Mouse (Mus musculus) hindbrain, embryonic 13.5 days (tissue): ENCODE measurements around the gene Shoc2. TPM values are rescaled to one million over a fixed set of nuclear protein-coding genes. Genes with fewer than 3 reads are reported as not detected.

Experiments
- ATAC-seq: fragments of 200-750 bp; cut with Nextera tagmentation; 2 replicates; pipeline ENCODE4 v1.8.0; 2017; ENCODE audit warnings: moderate TSS enrichment; ENCODE audit not compliant: low FRiP score
- H3K27ac ChIP-seq: fragments of 300-500 bp; sonication (generic); 2 replicates; pipeline ENCODE4 v1.5.1; 2015; ENCODE audit warnings: inconsistent platforms, mild to moderate bottlenecking, moderate library complexity
- H3K27me3 ChIP-seq: fragments of 300-500 bp; sonication (generic); 2 replicates; pipeline ENCODE4 v1.6.1; 2015; ENCODE audit warnings: mild to moderate bottlenecking, inconsistent platforms
- H3K36me3 ChIP-seq: fragments of 300-500 bp; sonication (generic); 2 replicates; pipeline ENCODE4 v1.6.1; 2015; ENCODE audit warnings: mild to moderate bottlenecking, inconsistent platforms
- H3K4me1 ChIP-seq: fragments of 300-500 bp; sonication (generic); replicated peaks from 2 replicates; pipeline ENCODE4 v1.6.1; 2015; ENCODE audit warnings: inconsistent platforms
- H3K4me2 ChIP-seq: fragments of 300-500 bp; sonication (generic); 2 replicates; pipeline ENCODE4 v1.6.1; 2015; ENCODE audit warnings: inconsistent platforms, mild to moderate bottlenecking, moderate library complexity
- H3K4me3 ChIP-seq: fragments of 300-500 bp; sonication (generic); 2 replicates; pipeline ENCODE4 v1.5.1; 2015; ENCODE audit warnings: mild to moderate bottlenecking, inconsistent platforms
- H3K9ac ChIP-seq: fragments of 300-500 bp; sonication (generic); 2 replicates; pipeline ENCODE4 v1.6.1; 2015; ENCODE audit warnings: mild to moderate bottlenecking, inconsistent platforms
- H3K9me3 ChIP-seq: fragments of 300-500 bp; sonication (generic); 2 replicates; pipeline ENCODE4 v1.6.1; 2016; ENCODE audit warnings: inconsistent platforms
- WGBS: fragments of 180-500 bp; shearing (Covaris S2); methylation state at CpG from one replicate; pipeline ENCODE4 v1.1.7; 2015; 5-methylcytosine and 5-hydroxymethylcytosine counted together
- polyA plus RNA-seq: library from polyadenylated mRNA; unstranded; fragments of >200 nt; fragmentation: Nextera tagmentation; extraction: Ambion mirVana; gene quantifications from 2 replicates; pipeline ENCODE4 v1.2.1, GENCODE M21; 2015

Gene Shoc2
- polyA plus RNA-seq, 1 experiment from 2014 or later, result 66.3 TPM

GRCm38 (mm10) chr19:53984628-53985027 is 40.5 kb downstream of the Shoc2 start:
- Histone ChIP-seq H3K4me1 (no peaks in the 10 kb centered on the region), H3K36me3 (peaks cover 10% of the 10 kb centered on the region), H3K4me3 (no peak overlapping the region), H3K27ac (no peak overlapping the region), H3K4me2 (no peak overlapping the region), H3K9ac (no peak overlapping the region), H3K27me3 (no peaks in the 10 kb centered on the region), H3K9me3 (no peaks in the 10 kb centered on the region)
- WGBS, result 96% methylated on average over 3 of the region's 3 CpGs
- ATAC-seq, result no peak

GRCm38 (mm10) chr19:53990538-53990937 is 46.4 kb downstream of the Shoc2 start:
- Histone ChIP-seq H3K9ac (no peak overlapping the region), H3K4me3 (no peak overlapping the region), H3K27ac (no peak overlapping the region), H3K4me2 (no peak overlapping the region), H3K4me1 (peaks cover 6% of the 10 kb centered on the region; the same call in 1 of the 2 replicates), H3K9me3 (no peaks in the 10 kb centered on the region), H3K36me3 (peaks cover 10% of the 10 kb centered on the region), H3K27me3 (no peaks in the 10 kb centered on the region)
- WGBS, result 70% methylated on average over 2 of the region's 2 CpGs
- no peak for ATAC-seq

GRCm38 (mm10) chr19:53993860-53994259 is 49.8 kb downstream of the Shoc2 start:
- Histone ChIP-seq H3K4me3 (no peak overlapping the region), H3K4me2 (no peak overlapping the region), H3K9ac (no peak overlapping the region), H3K36me3 (no peaks in the 10 kb centered on the region), H3K27me3 (no peaks in the 10 kb centered on the region), H3K9me3 (no peaks in the 10 kb centered on the region), H3K27ac (no peak overlapping the region), H3K4me1 (peaks cover 6% of the 10 kb centered on the region; the same call in 1 of the 2 replicates)
- ATAC-seq, result no peak
- 83% methylated on average over 3 of the region's 3 CpGs for WGBS

GRCm38 (mm10) chr19:53994276-53994675 is 50.2 kb downstream of the Shoc2 start:
- Histone ChIP-seq H3K9ac (no peak overlapping the region), H3K27me3 (no peaks in the 10 kb centered on the region), H3K4me1 (peaks cover 6% of the 10 kb centered on the region; the same call in 1 of the 2 replicates), H3K36me3 (no peaks in the 10 kb centered on the region), H3K9me3 (no peaks in the 10 kb centered on the region), H3K4me3 (no peak overlapping the region), H3K27ac (no peak overlapping the region), H3K4me2 (no peak overlapping the region)
- ATAC-seq, result no peak
- 88% methylated on average over 1 of the region's 1 CpGs for WGBS

- Histone ChIP-seq H3K4me1 (no peaks in the 10 kb centered on the region; the same call in 1 of the 2 replicates), H3K36me3 (0 out of 2 replicates have a peak, but pooled peaks cover 3% of the 10 kb centered on the region), H3K4me2 (no peak overlapping the region), H3K9me3 (no peaks in the 10 kb centered on the region), H3K4me3 (no peak overlapping the region), H3K27me3 (no peaks in the 10 kb centered on the region), H3K27ac (no peak overlapping the region), H3K9ac (no peak overlapping the region)
- WGBS, result 57% methylated on average over 4 of the region's 4 CpGs
- ATAC-seq, result no peak
Measured at GRCm38 (mm10) chr19:54010973-54011372, 66.9 kb downstream of the Shoc2 start.

- Histone ChIP-seq H3K36me3 (0 out of 2 replicates have a peak, but pooled peaks cover 3% of the 10 kb centered on the region), H3K9ac (no peak overlapping the region), H3K4me1 (no peaks in the 10 kb centered on the region; the same call in 1 of the 2 replicates), H3K27ac (no peak overlapping the region), H3K9me3 (no peaks in the 10 kb centered on the region), H3K4me3 (no peak overlapping the region), H3K4me2 (no peak overlapping the region), H3K27me3 (no peaks in the 10 kb centered on the region)
- 97% methylated on average over 5 of the region's 5 CpGs for WGBS
- no peak for ATAC-seq
Measured at GRCm38 (mm10) chr19:54014999-54015398, 70.9 kb downstream of the Shoc2 start.

- 96% methylated on average over 5 of the region's 5 CpGs for WGBS
- ATAC-seq, result no peak
Measured at GRCm38 (mm10) chr19:54015503-54015902, 71.4 kb downstream of the Shoc2 start.

GRCm38 (mm10) chr19:54035100-54035499 is 91.0 kb downstream of the Shoc2 start:
- peaks cover 37% of the 10 kb centered on the region for H3K36me3 ChIP-seq
- 81% methylated on average over 6 of the region's 6 CpGs for WGBS
- H3K27me3 ChIP-seq, result no peaks in the 10 kb centered on the region
- ATAC-seq, result no peak
- no peaks in the 10 kb centered on the region for H3K4me1 ChIP-seq
- no peak overlapping the region for H3K9ac ChIP-seq
- no peak overlapping the region for H3K27ac ChIP-seq
- H3K4me3 ChIP-seq, result no peak overlapping the region
- no peaks in the 10 kb centered on the region for H3K9me3 ChIP-seq
- no peak overlapping the region for H3K4me2 ChIP-seq

More at GRCm38 (mm10) chr19:54015503-54015902, 71.4 kb downstream of the Shoc2 start:
- H3K4me1 ChIP-seq, result no peaks in the 10 kb centered on the region
- H3K4me3 ChIP-seq, result no peak overlapping the region
- H3K9ac ChIP-seq, result no peak overlapping the region
- H3K27ac ChIP-seq, result no peak overlapping the region
- H3K4me2 ChIP-seq, result no peak overlapping the region
- H3K9me3 ChIP-seq, result no peaks in the 10 kb centered on the region
- 0 out of 2 replicates have a peak, but pooled peaks cover 3% of the 10 kb centered on the region for H3K36me3 ChIP-seq
- no peaks in the 10 kb centered on the region for H3K27me3 ChIP-seq

GRCm38 (mm10) chr19:54039441-54039840 is 95.3 kb downstream of the Shoc2 start:
- H3K4me3 ChIP-seq, result no peak overlapping the region
- H3K27me3 ChIP-seq, result no peaks in the 10 kb centered on the region
- ATAC-seq, result no peak
- H3K4me1 ChIP-seq, result 0 out of 2 replicates have a peak, but pooled peaks cover under 1% of the 10 kb centered on the region
- no peak overlapping the region for H3K27ac ChIP-seq
- WGBS, result 73% methylated on average over 7 of the region's 7 CpGs
- H3K36me3 ChIP-seq, result peaks cover 17% of the 10 kb centered on the region
- H3K4me2 ChIP-seq, result no peak overlapping the region
- no peaks in the 10 kb centered on the region for H3K9me3 ChIP-seq
- no peak overlapping the region for H3K9ac ChIP-seq

- no peak overlapping the region for H3K4me2 ChIP-seq
Measured at GRCm38 (mm10) chr19:54040356-54041028, 96.4 kb downstream of the Shoc2 start.

GRCm38 (mm10) chr19:54041029-54041367 is 96.9 kb downstream of the Shoc2 start:
- Histone ChIP-seq H3K4me1 (peaks cover 15% of the 10 kb centered on the region), H3K27me3 (peaks cover 6% of the 10 kb centered on the region), H3K4me3 (no peak overlapping the region), H3K9ac (no peak overlapping the region), H3K36me3 (peaks cover 4% of the 10 kb centered on the region), H3K27ac (no peak overlapping the region), H3K4me2 (no peak overlapping the region), H3K9me3 (no peaks in the 10 kb centered on the region)
- 41% methylated on average over 5 of the region's 5 CpGs for WGBS
- ATAC-seq, result no peak

More at GRCm38 (mm10) chr19:54040356-54041028, 96.4 kb downstream of the Shoc2 start:
- no peak for ATAC-seq
- Histone ChIP-seq H3K36me3 (peaks cover 9% of the 10 kb centered on the region), H3K4me3 (no peak overlapping the region), H3K4me1 (peaks cover 10% of the 10 kb centered on the region), H3K27me3 (peaks cover 1% of the 10 kb centered on the region; the same call in 1 of the 2 replicates), H3K9me3 (no peaks in the 10 kb centered on the region), H3K9ac (no peak overlapping the region), H3K27ac (no peak overlapping the region)
- 65% methylated on average over 4 of the region's 4 CpGs for WGBS

GRCm38 (mm10) chr19:54043851-54044250 is 99.7 kb downstream of the Shoc2 start, which contains the start of gene Adra2a:
Adra2a (plus strand) TSS chr19:54044151.
- no peak for ATAC-seq
- peaks cover 42% of the 10 kb centered on the region for H3K4me1 ChIP-seq
- H3K36me3 ChIP-seq, result no peaks in the 10 kb centered on the region
- H3K9me3 ChIP-seq, result no peaks in the 10 kb centered on the region
- peak within 1 kb of the TSS; percentile 82 for H3K27ac ChIP-seq
- WGBS, result 78% methylated on average over 5 of the region's 5 CpGs
- peaks cover 33% of the 10 kb centered on the region for H3K27me3 ChIP-seq
- H3K4me2 ChIP-seq, result peak within 1 kb of the TSS; percentile 99
- peak within 1 kb of the TSS; percentile 64 for H3K4me3 ChIP-seq
- H3K9ac ChIP-seq, result peak within 1 kb of the TSS; percentile 86
